Mouse (Mus musculus): ENCODE results near the gene Trim72.

The Trim72 gene

GRCm38 (mm10) chr7:128003688-128004087, at the start of gene Trim72:
Trim72 (plus strand) TSS chr7:128003949.
- no peak for DNase-seq (ENCODE audit: low read depth)

- no peak for DNase-seq (ENCODE audit: low read depth)
Observed at GRCm38 (mm10) chr7:127959364-127959763, 44.4 kb upstream of the Trim72 start.

- DNase-seq (ENCODE audit: low read depth): peak; percentile 34
Observed at GRCm38 (mm10) chr7:127966371-127966918, 37.3 kb upstream of the Trim72 start.

GRCm38 (mm10) chr7:127967004-127967921, 36.5 kb upstream of the Trim72 start, which contains the start of gene Fus:
Fus (plus strand) TSS chr7:127967457.
- DNase-seq (ENCODE audit: low read depth): peak; percentile 94

- DNase-seq (ENCODE audit: low read depth): peak; percentile 86
Observed at GRCm38 (mm10) chr7:127967922-127968828, 35.6 kb upstream of the Trim72 start.

- DNase-seq (ENCODE audit: low read depth): no peak
Observed at GRCm38 (mm10) chr7:127974413-127974930, 29.3 kb upstream of the Trim72 start.

- DNase-seq (ENCODE audit: low read depth): no peak
Observed at GRCm38 (mm10) chr7:127978856-127979255, 24.9 kb upstream of the Trim72 start.

GRCm38 (mm10) chr7:127980606-127981005, 23.1 kb upstream of the Trim72 start:
- DNase-seq (ENCODE audit: low read depth): no peak

GRCm38 (mm10) chr7:127988904-127989303, 14.8 kb upstream of the Trim72 start:
- no peak for DNase-seq (ENCODE audit: low read depth)

GRCm38 (mm10) chr7:127991643-127992487, 11.9 kb upstream of the Trim72 start:
- peak; percentile 81 for DNase-seq (ENCODE audit: low read depth)

GRCm38 (mm10) chr7:127992488-127993340, 11.0 kb upstream of the Trim72 start:
- no peak for DNase-seq (ENCODE audit: low read depth)

GRCm38 (mm10) chr7:127993341-127993977, 10.3 kb upstream of the Trim72 start, which contains the start of gene Pycard:
Pycard (minus strand) TSS chr7:127993867.
- no peak for DNase-seq (ENCODE audit: low read depth)

- peak; percentile 62 for DNase-seq (ENCODE audit: low read depth)
Observed at GRCm38 (mm10) chr7:127999436-127999835, 4.3 kb upstream of the Trim72 start.

- no peak for DNase-seq (ENCODE audit: low read depth)
Observed at GRCm38 (mm10) chr7:128000068-128000950, 3.4 kb upstream of the Trim72 start.

GRCm38 (mm10) chr7:128003098-128003497, 651 bp upstream of the Trim72 start:
- DNase-seq (ENCODE audit: low read depth): no peak

- DNase-seq (ENCODE audit: low read depth): no peak
Observed at GRCm38 (mm10) chr7:128004150-128004486, 369 bp downstream of the Trim72 start.

- DNase-seq (ENCODE audit: low read depth): no peak
Observed at GRCm38 (mm10) chr7:128004487-128005362, 976 bp downstream of the Trim72 start.

- no peak for DNase-seq (ENCODE audit: low read depth)
Observed at GRCm38 (mm10) chr7:128006193-128006592, 2.4 kb downstream of the Trim72 start.
